Mouse (Mus musculus): Measurements from ENCODE around the gene Asb13. TPM values are rescaled to one million over a fixed set of nuclear protein-coding genes. Genes with fewer than 3 reads are reported as not detected.

The Asb13 gene
- total RNA-seq, 1 experiment from 2014 or later: 4.8 TPM

DNA sequence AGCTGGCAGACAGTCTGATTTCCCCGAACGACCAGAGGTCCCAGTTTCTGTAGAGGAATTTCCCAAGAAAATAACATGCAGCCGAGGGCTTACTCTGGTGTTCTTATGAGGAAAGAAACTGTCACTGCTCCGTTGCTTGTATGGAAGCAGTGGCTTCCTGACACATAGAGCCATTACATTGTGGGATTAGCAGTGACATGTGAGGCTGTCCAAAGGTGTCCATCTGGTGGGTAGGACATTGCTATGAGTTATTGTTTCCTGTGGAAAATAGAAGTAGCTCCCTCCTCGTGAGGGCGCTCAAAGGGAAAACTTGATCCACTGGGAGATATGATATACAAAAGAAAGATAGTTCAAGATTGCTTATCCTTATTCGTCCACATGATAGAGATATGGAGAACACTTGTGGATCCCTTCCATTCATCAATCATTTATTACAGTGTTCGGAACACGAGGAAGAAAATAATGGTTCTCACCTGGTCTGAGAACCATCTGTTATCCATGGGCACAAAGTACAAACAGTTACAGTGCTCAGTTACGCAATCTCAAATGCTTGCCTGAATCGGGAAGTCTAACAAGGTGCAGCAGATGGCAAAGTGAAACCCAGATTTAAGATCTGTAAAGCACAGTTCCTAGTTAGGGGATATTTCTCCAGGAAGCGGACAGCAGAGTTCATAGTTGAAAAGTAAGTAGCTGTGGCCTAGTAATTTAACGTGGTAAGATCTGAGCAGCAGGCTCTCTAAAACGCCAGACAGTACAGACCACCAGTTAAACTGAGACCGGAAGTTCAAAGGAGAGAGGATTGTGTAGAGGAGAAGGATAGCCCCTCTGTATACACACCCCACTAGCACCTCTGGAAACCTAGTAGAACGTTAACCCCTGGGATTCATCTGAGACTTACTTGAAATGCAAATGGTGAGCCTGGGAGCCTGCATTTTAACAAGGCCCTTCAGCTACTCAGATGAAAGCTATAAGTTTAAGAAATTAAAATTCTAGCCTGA, 25.6 kb downstream of the Asb13 start:
- peak; percentile 71 for ATAC-seq (replicated peaks; ENCODE audit: low read depth, poor library complexity, severe bottlenecking)

DNA sequence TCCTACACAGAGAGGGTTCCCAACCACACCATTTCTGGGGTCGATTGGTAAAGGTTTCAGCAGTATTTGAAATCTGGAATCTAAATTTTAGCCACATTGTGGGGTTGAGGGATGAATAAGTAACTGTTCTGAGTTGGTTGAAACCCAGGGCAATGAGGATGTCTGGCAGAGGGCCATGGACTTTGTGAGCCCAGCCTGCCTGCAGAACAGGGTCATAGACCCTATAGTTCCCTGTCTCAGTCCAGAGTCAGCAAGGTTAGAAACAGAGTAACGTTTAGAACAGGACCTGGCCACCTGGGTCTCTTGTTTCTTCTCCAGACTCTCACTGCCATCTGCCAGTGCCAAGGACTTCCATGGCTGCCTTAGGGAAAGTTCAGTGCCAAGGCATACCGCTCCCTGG, 30.4 kb downstream of the Asb13 start:
- ATAC-seq (replicated peaks; ENCODE audit: low read depth, poor library complexity, severe bottlenecking): no peak

DNA sequence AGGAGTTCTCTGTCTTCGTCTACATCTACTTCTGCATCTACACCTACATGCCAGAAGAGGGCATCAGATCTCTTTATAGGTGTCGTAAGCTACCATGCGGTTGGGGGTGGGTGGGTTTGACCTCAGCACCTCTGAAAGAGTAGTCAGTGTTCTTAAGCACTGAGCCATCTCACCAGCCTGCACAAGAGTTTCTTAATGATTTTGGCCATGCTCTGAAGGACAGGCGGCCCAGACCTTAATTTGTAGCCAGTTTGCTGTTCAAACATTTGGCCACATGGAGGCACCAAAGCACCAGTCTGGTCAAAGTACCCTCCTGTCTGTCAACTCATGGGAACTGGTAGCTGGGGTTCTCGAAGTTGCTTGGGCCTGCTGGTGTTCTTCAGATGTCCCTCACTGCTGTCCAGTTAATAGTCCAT, 31.5 kb downstream of the Asb13 start:
- peak; percentile 97 for ATAC-seq (replicated peaks; ENCODE audit: low read depth, poor library complexity, severe bottlenecking)

- ATAC-seq (replicated peaks; ENCODE audit: low read depth, poor library complexity, severe bottlenecking): no peak
These were observed 33.5 kb downstream of the Asb13 start for GRCm38 (mm10) chr13:3667288-3667873.

- no peak for ATAC-seq (replicated peaks; ENCODE audit: low read depth, poor library complexity, severe bottlenecking)
These were observed 34.2 kb downstream of the Asb13 start for GRCm38 (mm10) chr13:3668068-3668467.

DNA sequence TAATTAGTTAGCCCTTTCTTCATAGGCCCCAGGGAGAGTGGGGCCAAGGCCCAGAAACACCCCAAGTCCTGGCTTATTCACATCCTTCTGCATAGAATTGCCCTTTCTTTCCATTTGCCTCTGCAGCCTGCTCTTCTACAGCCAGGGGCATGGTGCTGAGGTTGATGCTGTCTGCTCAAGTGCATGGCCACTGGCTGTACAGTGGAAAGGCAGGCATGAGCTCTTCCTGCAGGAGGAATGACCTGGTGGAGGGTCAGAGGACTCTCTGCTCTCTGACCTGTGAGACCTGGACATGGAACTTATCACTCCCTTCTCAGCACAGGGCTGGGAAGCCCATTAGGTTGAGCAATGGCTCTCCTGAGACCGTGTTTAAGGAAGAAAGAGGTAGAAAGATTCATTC, 35.8 kb downstream of the Asb13 start:
- ATAC-seq (replicated peaks; ENCODE audit: low read depth, poor library complexity, severe bottlenecking): no peak

DNA sequence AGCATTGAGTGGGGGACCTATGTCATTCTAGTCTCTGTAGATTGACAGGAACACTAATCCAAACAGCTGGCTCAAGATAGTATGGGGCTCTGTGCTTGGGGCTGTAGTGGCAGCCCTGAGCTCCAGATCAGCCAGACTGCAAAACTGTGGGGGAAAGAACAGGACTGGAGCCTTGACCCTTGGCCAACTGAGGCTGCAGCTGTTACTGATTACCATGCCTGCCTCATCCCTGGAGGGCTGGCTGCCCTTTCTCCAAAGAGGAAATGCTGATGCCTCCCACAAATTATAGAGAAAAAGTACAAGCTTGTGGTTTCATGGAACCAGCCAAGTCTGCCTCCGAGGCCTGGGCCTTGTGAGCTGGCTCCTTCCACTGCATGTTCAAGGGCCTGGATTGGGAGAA, 36.2 kb downstream of the Asb13 start:
- ATAC-seq (replicated peaks; ENCODE audit: low read depth, poor library complexity, severe bottlenecking): no peak

GRCm38 (mm10) chr13:3673151-3673550, 39.3 kb downstream of the Asb13 start:
- ATAC-seq (replicated peaks; ENCODE audit: low read depth, poor library complexity, severe bottlenecking): no peak

GRCm38 (mm10) chr13:3673622-3674021, 39.8 kb downstream of the Asb13 start:
- ATAC-seq (replicated peaks; ENCODE audit: low read depth, poor library complexity, severe bottlenecking): no peak

GRCm38 (mm10) chr13:3675855-3676254, 42.0 kb downstream of the Asb13 start:
- ATAC-seq (replicated peaks; ENCODE audit: low read depth, poor library complexity, severe bottlenecking): no peak

- no peak for ATAC-seq (replicated peaks; ENCODE audit: low read depth, poor library complexity, severe bottlenecking)
These were observed 45.3 kb downstream of the Asb13 start for GRCm38 (mm10) chr13:3679098-3679497.

GRCm38 (mm10) chr13:3686306-3686705, 52.5 kb downstream of the Asb13 start:
- ATAC-seq (replicated peaks; ENCODE audit: low read depth, poor library complexity, severe bottlenecking): no peak

- ATAC-seq (replicated peaks; ENCODE audit: low read depth, poor library complexity, severe bottlenecking): no peak
These were observed 60.9 kb downstream of the Asb13 start for GRCm38 (mm10) chr13:3694599-3695343.

DNA sequence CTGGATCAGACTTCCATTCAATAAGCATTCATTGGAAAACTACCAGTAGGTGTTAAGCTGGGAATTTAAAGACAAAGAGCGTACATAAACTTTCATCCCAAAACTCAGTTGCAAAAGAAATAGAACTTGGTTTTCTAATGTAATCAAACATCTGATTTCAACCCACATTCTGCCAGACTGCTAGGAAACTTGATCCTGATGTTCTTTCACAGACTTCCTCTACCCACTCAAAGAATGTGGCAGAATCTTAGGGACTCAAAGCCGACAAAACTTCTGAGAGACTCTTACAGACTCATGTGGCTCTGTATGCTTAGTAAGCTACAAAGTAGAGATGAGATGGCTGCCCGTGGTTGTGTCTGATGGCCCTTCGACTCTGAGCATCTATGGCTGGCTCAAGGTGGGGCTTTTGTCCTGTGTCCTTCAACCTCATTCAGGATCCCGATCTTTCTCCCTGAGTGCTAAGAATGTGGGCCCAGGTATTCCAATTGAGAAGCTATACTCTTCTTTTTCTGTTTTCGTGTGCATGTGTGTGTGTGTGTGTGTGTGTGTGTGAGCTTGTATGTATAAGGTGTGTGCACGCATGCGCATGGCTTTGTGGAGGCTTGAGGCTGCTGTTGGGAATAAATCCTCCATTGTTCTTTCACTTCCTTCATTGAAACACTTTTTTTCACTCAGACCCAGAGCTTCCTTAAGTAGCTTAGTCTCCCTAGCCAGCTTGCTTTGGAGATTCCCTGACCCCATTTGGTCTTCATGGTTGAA, 63.3 kb downstream of the Asb13 start:
- ATAC-seq (replicated peaks; ENCODE audit: low read depth, poor library complexity, severe bottlenecking): no peak

DNA sequence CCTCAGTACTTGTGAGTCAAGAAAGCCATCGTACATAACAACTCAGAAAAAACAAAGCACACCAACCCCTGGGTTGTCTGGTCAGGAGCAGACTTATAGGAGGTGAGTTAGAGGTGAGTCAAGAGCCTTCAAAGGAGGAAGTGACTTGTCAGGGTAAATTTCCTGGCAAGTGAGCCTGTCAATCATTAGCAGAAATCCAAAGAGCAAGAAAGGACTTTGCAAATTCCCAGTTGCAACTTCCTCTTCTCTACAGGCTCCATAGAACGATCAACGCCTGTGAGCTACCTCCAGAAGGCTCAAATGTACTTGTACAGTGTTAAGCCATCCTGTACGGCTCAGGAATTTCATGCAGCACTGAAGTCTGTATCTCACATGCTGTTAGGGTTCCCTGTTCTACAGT, 66.9 kb downstream of the Asb13 start:
- 0 out of 2 replicates have a peak, but pooled peaks have one; percentile 25 for ATAC-seq (replicated peaks; ENCODE audit: low read depth, poor library complexity, severe bottlenecking)

Other genes starting within 250 kb of the Asb13 start
- 466 and 530 TPM in 2 replicates for gene Gdi2, start 96.0 kb upstream of the Asb13 start, total RNA-seq (2017)
- gene Fam208b, start 22.9 kb upstream of the Asb13 start, total RNA-seq (2017): 46.4 and 46.9 TPM in 2 replicates
- gene Calml3, start 170.3 kb downstream of the Asb13 start, total RNA-seq (2017): not detected in 2 replicates
- gene Calm4, start 203.7 kb downstream of the Asb13 start, total RNA-seq (2017): 0.23 TPM in 1 of 2 replicates, not detected in the other
- not detected in 2 replicates for gene Calm5, start 220.1 kb downstream of the Asb13 start, total RNA-seq (2017)